In genomic region chr10:128458719-128459408, GRCm38 (mm10) we compare ENCODE assay signal across 8 mouse cellular contexts. TPM values are rescaled to one million over a fixed set of nuclear protein-coding genes. Genes with fewer than 3 reads are reported as not detected.
DNase-seq lines count a peak whose midpoint lies in the region; ATAC-seq and TF ChIP-seq lines count a peak whose summit lies in the region.

Smarcc2 (plus strand) TSS chr10:128459248.

- H3K4me2 ChIP-seq in embryonic facial prominence, embryonic 15.5 days (replicated peaks), result peak within 1 kb of the TSS; percentile 63
- H3K4me2 ChIP-seq in kidney, embryonic 14.5 days (replicated peaks; ENCODE audit: low read depth, low read length), result peak within 1 kb of the TSS; percentile 64
- peak within 1 kb of the TSS; percentile 62 for H3K4me2 ChIP-seq in limb, embryonic 14.5 days (replicated peaks; ENCODE audit: low read depth, low read length, severe bottlenecking)
- H3K4me2 ChIP-seq in midbrain, embryonic 16.5 days (ENCODE audit: low read length), result peak within 1 kb of the TSS; percentile 92

- peak within 1 kb of the TSS; percentile 95 for H3K27ac ChIP-seq in bone marrow, adult 2 months (ENCODE audit: control insufficient read depth, insufficient read depth, low read depth, low read length, poor library complexity)
- peak within 1 kb of the TSS; percentile 95 for H3K27ac ChIP-seq in embryonic facial prominence, embryonic 15.5 days (replicated peaks)
- peak within 1 kb of the TSS; percentile 95 for H3K27ac ChIP-seq in kidney, embryonic 14.5 days (ENCODE audit: low read depth, low read length)
- H3K27ac ChIP-seq in limb, embryonic 14.5 days (replicated peaks; ENCODE audit: low read depth, low read length), result peak within 1 kb of the TSS; percentile 95
- H3K27ac ChIP-seq in midbrain, embryonic 16.5 days (ENCODE audit: low read length), result peak within 1 kb of the TSS; percentile 97
- peak within 1 kb of the TSS; percentile 96 for H3K27ac ChIP-seq in spleen, adult 2 months (ENCODE audit: insufficient read depth, low read length)

- H3K36me3 ChIP-seq in embryonic facial prominence, embryonic 15.5 days, result peaks cover 29% of the 10 kb centered on the region
- H3K36me3 ChIP-seq in kidney, embryonic 14.5 days (ENCODE audit: control insufficient read depth, insufficient read depth, low read length), result peaks cover 24% of the 10 kb centered on the region
- peaks cover 26% of the 10 kb centered on the region for H3K36me3 ChIP-seq in limb, embryonic 14.5 days (ENCODE audit: control insufficient read depth, insufficient read depth, low read length)
- peaks cover 13% of the 10 kb centered on the region for H3K36me3 ChIP-seq in midbrain, embryonic 16.5 days (ENCODE audit: control insufficient read depth, insufficient read depth, low read length)
- peaks cover 5% of the 10 kb centered on the region for H3K36me3 ChIP-seq in spleen, adult 2 months (ENCODE audit: control insufficient read depth, insufficient read depth, low read length)

- no peaks in the 10 kb centered on the region for H3K9me3 ChIP-seq in embryonic facial prominence, embryonic 15.5 days (replicated peaks)
- H3K9me3 ChIP-seq in kidney, embryonic 14.5 days (ENCODE audit: control insufficient read depth, low read length), result no peaks in the 10 kb centered on the region
- H3K9me3 ChIP-seq in limb, embryonic 14.5 days (ENCODE audit: control insufficient read depth, low read length), result no peaks in the 10 kb centered on the region
- H3K9me3 ChIP-seq in midbrain, embryonic 16.5 days (replicated peaks; ENCODE audit: control insufficient read depth, low read length, poor library complexity, severe bottlenecking), result no peaks in the 10 kb centered on the region

- peak; percentile 85 for ATAC-seq in embryonic facial prominence, embryonic 15.5 days (ENCODE audit: insufficient number of reproducible peaks, low FRiP score, low TSS enrichment, low read depth)
- peak; percentile 80 for ATAC-seq in kidney, embryonic 14.5 days (ENCODE audit: low FRiP score, low TSS enrichment)
- ATAC-seq in limb, embryonic 14.5 days (ENCODE audit: low FRiP score, low read depth), result peak; percentile 84
- ATAC-seq in midbrain, embryonic 16.5 days, result peak; percentile 81

- no peak for TF ChIP-seq POLR2A in bone marrow, adult 2 months (IDR thresholded peaks at IDR 0.05; ENCODE audit: borderline replicate concordance, control insufficient read depth, low read depth, low read length)
- TF ChIP-seq POLR2A in limb, embryonic 14.5 days (IDR thresholded peaks at IDR 0.05; ENCODE audit: borderline replicate concordance, extremely low read depth, insufficient read depth, insufficient read length), result 0 out of 2 replicates have a peak, but pooled peaks have one; percentile 55
- peak; percentile 52; the same call in 1 of the 2 replicates for TF ChIP-seq POLR2A in spleen, adult 2 months (IDR thresholded peaks at IDR 0.05; ENCODE audit: low read depth, low read length)

- DNase-seq in 3T3-L1 (ENCODE audit: low read depth, low spot score), result peak; percentile 58
- DNase-seq in heart, adult 9 months (ENCODE audit: low spot score in 2 of 2), result peak; percentile 81
- peak; percentile 61 for DNase-seq in limb, embryonic 14.5 days (ENCODE audit: low spot score)
- DNase-seq in spleen, adult 2 months (ENCODE audit: low read depth in 1 of 2, low spot score in 2 of 2), result peak in 1 of 2 experiments; percentile 83

- H3K9ac ChIP-seq in embryonic facial prominence, embryonic 15.5 days, result peak within 1 kb of the TSS; percentile 89
- H3K9ac ChIP-seq in kidney, embryonic 14.5 days (ENCODE audit: low read depth, low read length), result peak within 1 kb of the TSS; percentile 96
- H3K9ac ChIP-seq in limb, embryonic 14.5 days (ENCODE audit: low read depth, low read length, severe bottlenecking), result peak within 1 kb of the TSS; percentile 96
- H3K9ac ChIP-seq in midbrain, embryonic 16.5 days (ENCODE audit: low read depth, low read length), result peak within 1 kb of the TSS; percentile 96

- 4% methylated on average over 86 of the region's 86 CpGs for WGBS in bone marrow, adult 2 months
- under 1% methylated on average over 67 of the region's 86 CpGs for WGBS in embryonic facial prominence, embryonic 15.5 days
- WGBS in kidney, embryonic 14.5 days, result 0% methylated on average over 63 of the region's 86 CpGs
- WGBS in limb, embryonic 14.5 days, result 0% methylated on average over 26 of the region's 86 CpGs
- under 1% methylated on average over 47 of the region's 86 CpGs for WGBS in midbrain, embryonic 16.5 days
- WGBS in spleen, adult 2 months, result 3% methylated on average over 71 of the region's 86 CpGs

- H3K4me1 ChIP-seq in bone marrow, adult 2 months (ENCODE audit: control insufficient read depth, insufficient read depth, low read length), result peaks cover 2% of the 10 kb centered on the region; the same call in 1 of the 2 replicates
- peaks cover 21% of the 10 kb centered on the region for H3K4me1 ChIP-seq in embryonic facial prominence, embryonic 15.5 days
- H3K4me1 ChIP-seq in kidney, embryonic 14.5 days (ENCODE audit: control insufficient read depth, insufficient read depth, low read length), result peaks cover 12% of the 10 kb centered on the region
- peaks cover 10% of the 10 kb centered on the region for H3K4me1 ChIP-seq in limb, embryonic 14.5 days (ENCODE audit: control insufficient read depth, insufficient read depth, low read length)
- H3K4me1 ChIP-seq in midbrain, embryonic 16.5 days (ENCODE audit: control insufficient read depth, insufficient read depth, low read length), result peaks cover 11% of the 10 kb centered on the region
- peaks cover 6% of the 10 kb centered on the region; the same call in 1 of the 2 replicates for H3K4me1 ChIP-seq in spleen, adult 2 months (ENCODE audit: control insufficient read depth, insufficient read depth, insufficient read length)

- H3K27me3 ChIP-seq in embryonic facial prominence, embryonic 15.5 days, result no peaks in the 10 kb centered on the region
- no peaks in the 10 kb centered on the region for H3K27me3 ChIP-seq in kidney, embryonic 14.5 days (ENCODE audit: control insufficient read depth, insufficient read depth, low read length)
- H3K27me3 ChIP-seq in limb, embryonic 14.5 days (ENCODE audit: control insufficient read depth, insufficient read depth, low read length), result no peaks in the 10 kb centered on the region
- no peaks in the 10 kb centered on the region for H3K27me3 ChIP-seq in midbrain, embryonic 16.5 days (ENCODE audit: control insufficient read depth, insufficient read depth, low read depth, low read length)
- no peaks in the 10 kb centered on the region for H3K27me3 ChIP-seq in spleen, adult 2 months (ENCODE audit: control insufficient read depth, insufficient read depth, low read length)

- TF ChIP-seq CTCF in bone marrow, adult 2 months (IDR thresholded peaks at IDR 0.05; ENCODE audit: control insufficient read depth, insufficient read depth, low read length), result peak; percentile 46; the same call in 1 of the 2 replicates
- TF ChIP-seq CTCF in spleen, adult 2 months (IDR thresholded peaks at IDR 0.05; ENCODE audit: extremely low read depth, insufficient read depth, insufficient read length, insufficient replicate concordance), result peak; percentile 37; the same call in 1 of the 2 replicates

- H3K4me3 ChIP-seq in bone marrow, adult 2 months (replicated peaks; ENCODE audit: control insufficient read depth, low read depth, low read length), result peak within 1 kb of the TSS; percentile 98
- peak within 1 kb of the TSS; percentile 96 for H3K4me3 ChIP-seq in embryonic facial prominence, embryonic 15.5 days (replicated peaks)
- peak within 1 kb of the TSS; percentile 95 for H3K4me3 ChIP-seq in kidney, embryonic 14.5 days (ENCODE audit: low read length)
- peak within 1 kb of the TSS; percentile 95 for H3K4me3 ChIP-seq in limb, embryonic 14.5 days (replicated peaks; ENCODE audit: low read length)
- peak within 1 kb of the TSS; percentile 90 for H3K4me3 ChIP-seq in midbrain, embryonic 16.5 days (ENCODE audit: low read depth, low read length)
- peak within 1 kb of the TSS; percentile 99 for H3K4me3 ChIP-seq in spleen, adult 2 months (ENCODE audit: extremely low read depth, insufficient read depth, insufficient read length)

RNA-seq across cellular contexts. Expression of gene Smarcc2, which starts in this region (rescaled TPM):
- 45.0 and 74.4 TPM in 2 replicates for polyA plus RNA-seq in bone marrow, adult 2 months (2011; ENCODE audit: insufficient read depth, insufficient read length, low replicate concordance, missing spikeins)
- polyA plus RNA-seq in embryonic facial prominence, embryonic 15.5 days (2015; fragmentation: Nextera tagmentation; extraction: Ambion mirVana), result 85.2 and 93.6 TPM in 2 replicates
- 64.8 and 96.7 TPM in 2 replicates for polyA plus RNA-seq in kidney, embryonic 14.5 days (2014; fragmentation: Nextera tagmentation; extraction: Ambion mirVana)
- polyA plus RNA-seq in limb, embryonic 14.5 days (2012; rRNA removed), result 216 and 219 TPM in 2 replicates
- 98.0 and 110 TPM in 2 replicates for polyA plus RNA-seq in limb, embryonic 14.5 days (2014; fragmentation: Nextera tagmentation; extraction: Ambion mirVana)
- polyA plus RNA-seq in midbrain, embryonic 16.5 days (2015; fragmentation: Nextera tagmentation; extraction: Ambion mirVana), result 185 and 195 TPM in 2 replicates
- 67.8 and 84.5 TPM in 2 replicates for polyA plus RNA-seq in spleen, adult 2 months (2012; rRNA removed)
